Mouse (Mus musculus) monocyte, adult 2 months (primary cell): Measurements from ENCODE around the gene Poglut1.

Experiments used
- DNase-seq, 2 experiments: peaks; one replicate each; pipeline ENCODE4 v3.0.0; 2022; ENCODE audit warnings: low spot score in 2 of 2, low read depth in 1 of 2

The Poglut1 gene

GRCm38 (mm10) chr16:38549479-38550396, at the start of gene Poglut1:
TSS of gene Poglut1 (minus strand) at chr16:38550258.
- peak in 1 of 2 experiments; percentile 43 for DNase-seq

- DNase-seq, result no peak
Observed at GRCm38 (mm10) chr16:38598986-38599680, 49.1 kb upstream of the Poglut1 start.

- no peak for DNase-seq
Observed at GRCm38 (mm10) chr16:38596651-38597050, 46.6 kb upstream of the Poglut1 start.

GRCm38 (mm10) chr16:38596099-38596498, 46.0 kb upstream of the Poglut1 start:
- DNase-seq, result no peak

GRCm38 (mm10) chr16:38594435-38594834, 44.4 kb upstream of the Poglut1 start:
- DNase-seq, result no peak

GRCm38 (mm10) chr16:38592946-38593345, 42.9 kb upstream of the Poglut1 start:
- DNase-seq, result no peak

GRCm38 (mm10) chr16:38592026-38592678, 42.1 kb upstream of the Poglut1 start:
- no peak for DNase-seq

- DNase-seq, result no peak
Observed at GRCm38 (mm10) chr16:38591506-38591905, 41.4 kb upstream of the Poglut1 start.

GRCm38 (mm10) chr16:38587572-38587971, 37.5 kb upstream of the Poglut1 start:
- DNase-seq, result no peak

- DNase-seq, result no peak
Observed at GRCm38 (mm10) chr16:38587163-38587562, 37.1 kb upstream of the Poglut1 start.

- DNase-seq, result no peak
Observed at GRCm38 (mm10) chr16:38585186-38585585, 35.1 kb upstream of the Poglut1 start.

GRCm38 (mm10) chr16:38584761-38585160, 34.7 kb upstream of the Poglut1 start:
- no peak for DNase-seq

GRCm38 (mm10) chr16:38571481-38571880, 21.4 kb upstream of the Poglut1 start:
- DNase-seq, result no peak

GRCm38 (mm10) chr16:38568192-38568591, 18.1 kb upstream of the Poglut1 start:
- DNase-seq, result no peak

GRCm38 (mm10) chr16:38563516-38563915, 13.5 kb upstream of the Poglut1 start:
- DNase-seq, result no peak

GRCm38 (mm10) chr16:38562968-38563327, 12.9 kb upstream of the Poglut1 start:
- no peak for DNase-seq

GRCm38 (mm10) chr16:38562131-38562967, 12.3 kb upstream of the Poglut1 start:
- peak; percentile 78 to 91 for DNase-seq

GRCm38 (mm10) chr16:38558221-38558748, 8.2 kb upstream of the Poglut1 start, which contains the start of gene Tmem39a:
TSS of gene Tmem39a (plus strand) at chr16:38558698.
- DNase-seq, result no peak

GRCm38 (mm10) chr16:38555988-38556387, 5.9 kb upstream of the Poglut1 start:
- DNase-seq, result no peak

- no peak for DNase-seq
Observed at GRCm38 (mm10) chr16:38548000-38548399, 2.1 kb downstream of the Poglut1 start.
